Mouse (Mus musculus) kidney, embryonic 15.5 days (tissue): ENCODE results near the gene Leng1. TPM values are rescaled to one million over a fixed set of nuclear protein-coding genes. Genes with fewer than 3 reads are reported as not detected.
A peak's percentile ranks its signal among the peaks of the same experiment; 100 is the strongest.

Experiments used
- ATAC-seq: fragments of 200-750 bp; cut with Nextera tagmentation; replicated peaks from 2 replicates; pipeline ENCODE4 v1.8.0; 2017; ENCODE audit warnings: moderate TSS enrichment; ENCODE audit not compliant: low FRiP score
- H3K27ac ChIP-seq: fragments of 300-500 bp; sonication (generic); 2 replicates; pipeline ENCODE4 v1.5.1; 2015; ENCODE audit warnings: mild to moderate bottlenecking, inconsistent platforms
- H3K27me3 ChIP-seq: fragments of 300-500 bp; sonication (generic); 2 replicates; pipeline ENCODE4 v1.6.1; 2015; ENCODE audit warnings: inconsistent platforms
- H3K36me3 ChIP-seq: fragments of 300-500 bp; sonication (generic); 2 replicates; pipeline ENCODE4 v1.6.1; 2015; ENCODE audit warnings: inconsistent platforms
- H3K4me1 ChIP-seq: fragments of 300-500 bp; sonication (generic); 2 replicates; pipeline ENCODE4 v1.6.1; 2015; ENCODE audit warnings: inconsistent platforms
- H3K4me2 ChIP-seq: fragments of 300-500 bp; sonication (generic); 2 replicates; pipeline ENCODE4 v1.6.1; 2015; ENCODE audit warnings: moderate library complexity, mild to moderate bottlenecking, inconsistent platforms
- H3K4me3 ChIP-seq: fragments of 300-500 bp; sonication (generic); replicated peaks from 2 replicates; pipeline ENCODE4 v1.5.1; 2015; ENCODE audit warnings: mild to moderate bottlenecking, inconsistent platforms
- H3K9ac ChIP-seq: fragments of 300-500 bp; sonication (generic); 2 replicates; pipeline ENCODE4 v1.6.1; 2015; ENCODE audit warnings: mild to moderate bottlenecking, inconsistent platforms
- H3K9me3 ChIP-seq: fragments of 300-500 bp; sonication (generic); replicated peaks from 2 replicates; pipeline ENCODE4 v1.6.1; 2016; ENCODE audit warnings: inconsistent platforms
- WGBS: fragments of 180-500 bp; shearing (Covaris S2); methylation state at CpG from one replicate; pipeline ENCODE4 v1.1.7; 2015; ENCODE audit warnings: mixed read lengths; 5-methylcytosine and 5-hydroxymethylcytosine counted together
- polyA plus RNA-seq: library from polyadenylated mRNA; unstranded; fragments of >200 nt; fragmentation: Nextera tagmentation; extraction: Ambion mirVana; gene quantifications from 2 replicates; pipeline ENCODE4 v1.2.1, GENCODE M21; 2015

The Leng1 gene
- polyA plus RNA-seq, 1 experiment from 2014 or later: 18.7 TPM

DNA sequence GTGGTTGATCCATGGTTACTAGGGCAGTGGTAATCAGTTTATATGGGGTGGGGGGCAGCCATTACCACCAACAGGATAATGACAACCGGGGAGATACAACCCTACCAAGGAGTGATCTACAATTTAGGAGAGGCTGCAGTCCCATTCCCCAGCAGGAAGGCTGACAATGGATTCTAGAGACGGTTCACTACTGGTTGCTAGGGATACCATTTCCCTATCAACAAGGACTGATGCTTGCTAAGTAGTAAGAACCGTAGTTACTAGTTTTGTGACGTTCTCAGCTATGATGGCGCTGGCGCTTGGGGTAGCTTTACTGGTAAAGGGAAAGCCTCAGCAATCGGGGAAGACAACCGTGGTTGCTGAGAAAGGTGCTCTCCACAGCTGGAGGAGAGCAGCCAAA lies 19.1 kb upstream of the Leng1 start:
- no peak for ATAC-seq
- H3K4me1 ChIP-seq: no peaks in the 10 kb centered on the region
- no peak overlapping the region for H3K4me3 ChIP-seq
- no peak overlapping the region for H3K9ac ChIP-seq
- H3K4me2 ChIP-seq: no peak overlapping the region
- 93% methylated on average over 8 of the region's 8 CpGs for WGBS
- H3K36me3 ChIP-seq: peaks cover 72% of the 10 kb centered on the region
- H3K27me3 ChIP-seq: no peaks in the 10 kb centered on the region
- H3K27ac ChIP-seq: no peak overlapping the region
- H3K9me3 ChIP-seq: no peaks in the 10 kb centered on the region

DNA sequence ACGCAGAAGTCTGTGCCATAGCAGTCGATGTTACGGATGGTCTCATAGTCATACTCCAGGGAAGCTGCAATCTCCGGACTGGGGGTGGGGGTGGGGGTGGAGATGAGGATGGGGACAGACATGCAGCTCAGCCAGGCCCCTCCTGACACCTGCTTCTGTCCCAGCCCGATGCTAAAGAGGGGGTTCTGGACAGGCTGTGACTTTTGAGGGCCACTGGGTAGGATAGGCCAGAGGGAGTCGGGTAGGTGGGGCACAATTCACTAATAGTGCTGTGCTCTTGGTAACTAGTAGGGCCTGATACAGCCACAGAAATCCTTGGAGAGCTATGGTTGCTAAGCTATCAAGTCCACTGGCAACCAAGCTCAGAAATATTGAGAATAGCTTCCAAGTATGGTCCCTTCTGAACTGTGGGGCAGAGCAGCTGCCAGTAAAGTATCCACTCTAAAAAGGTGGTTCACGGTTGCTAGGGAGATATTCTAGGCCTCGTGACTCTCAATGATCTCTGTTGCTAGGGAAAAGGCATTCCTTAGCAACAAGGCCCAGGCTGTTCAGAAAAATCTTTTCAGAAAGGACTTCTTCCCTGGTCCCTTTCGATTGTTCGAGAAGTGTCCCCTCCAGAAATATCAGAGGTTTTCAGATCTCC lies 18.4 kb upstream of the Leng1 start:
- no peak overlapping the region for H3K27ac ChIP-seq
- H3K36me3 ChIP-seq: peaks cover 77% of the 10 kb centered on the region
- no peak overlapping the region for H3K4me3 ChIP-seq
- no peaks in the 10 kb centered on the region for H3K9me3 ChIP-seq
- no peaks in the 10 kb centered on the region for H3K4me1 ChIP-seq
- H3K27me3 ChIP-seq: no peaks in the 10 kb centered on the region
- WGBS: 92% methylated on average over 10 of the region's 10 CpGs
- H3K4me2 ChIP-seq: no peak overlapping the region
- H3K9ac ChIP-seq: no peak overlapping the region
- no peak for ATAC-seq

GRCm38 (mm10) chr7:3677342-3677741 lies 11.7 kb upstream of the Leng1 start, which contains the start of gene Tmc4:
TSS of gene Tmc4 (minus strand) at chr7:3677553.
- H3K9ac ChIP-seq: peak within 1 kb of the TSS; percentile 11; the same call in 1 of the 2 replicates
- peak within 1 kb of the TSS; percentile 28 for H3K4me3 ChIP-seq
- H3K27me3 ChIP-seq: no peaks in the 10 kb centered on the region
- 47% methylated on average over 9 of the region's 9 CpGs for WGBS
- peak within 1 kb of the TSS; percentile 41 for H3K4me2 ChIP-seq
- no peaks in the 10 kb centered on the region for H3K9me3 ChIP-seq
- no peaks in the 10 kb centered on the region for H3K4me1 ChIP-seq
- H3K36me3 ChIP-seq: peaks cover 36% of the 10 kb centered on the region
- peak; percentile 57; the same call in 1 of the 2 replicates for ATAC-seq
- no peak within 1 kb of the TSS for H3K27ac ChIP-seq

- Histone ChIP-seq H3K27me3 (no peaks in the 10 kb centered on the region), H3K36me3 (peaks cover 27% of the 10 kb centered on the region), H3K9me3 (no peaks in the 10 kb centered on the region), H3K27ac (no peak overlapping the region), H3K4me2 (peak overlapping the region; percentile 41), H3K4me3 (peak overlapping the region; percentile 28; the same call in 1 of the 2 replicates), H3K9ac (no peak overlapping the region), H3K4me1 (no peaks in the 10 kb centered on the region)
- ATAC-seq: no peak
- 90% methylated on average over 12 of the region's 12 CpGs for WGBS
Observed at GRCm38 (mm10) chr7:3676371-3676770, 10.7 kb upstream of the Leng1 start.

- H3K4me2 ChIP-seq: no peak overlapping the region
- no peak for ATAC-seq
- no peak overlapping the region for H3K9ac ChIP-seq
- WGBS: 82% methylated on average over 3 of the region's 3 CpGs
- no peak overlapping the region for H3K4me3 ChIP-seq
- no peaks in the 10 kb centered on the region for H3K27me3 ChIP-seq
- no peaks in the 10 kb centered on the region for H3K9me3 ChIP-seq
- H3K27ac ChIP-seq: no peak overlapping the region
- peaks cover 19% of the 10 kb centered on the region for H3K36me3 ChIP-seq
- no peaks in the 10 kb centered on the region for H3K4me1 ChIP-seq
Observed at GRCm38 (mm10) chr7:3675228-3675548, 9.5 kb upstream of the Leng1 start.

DNA sequence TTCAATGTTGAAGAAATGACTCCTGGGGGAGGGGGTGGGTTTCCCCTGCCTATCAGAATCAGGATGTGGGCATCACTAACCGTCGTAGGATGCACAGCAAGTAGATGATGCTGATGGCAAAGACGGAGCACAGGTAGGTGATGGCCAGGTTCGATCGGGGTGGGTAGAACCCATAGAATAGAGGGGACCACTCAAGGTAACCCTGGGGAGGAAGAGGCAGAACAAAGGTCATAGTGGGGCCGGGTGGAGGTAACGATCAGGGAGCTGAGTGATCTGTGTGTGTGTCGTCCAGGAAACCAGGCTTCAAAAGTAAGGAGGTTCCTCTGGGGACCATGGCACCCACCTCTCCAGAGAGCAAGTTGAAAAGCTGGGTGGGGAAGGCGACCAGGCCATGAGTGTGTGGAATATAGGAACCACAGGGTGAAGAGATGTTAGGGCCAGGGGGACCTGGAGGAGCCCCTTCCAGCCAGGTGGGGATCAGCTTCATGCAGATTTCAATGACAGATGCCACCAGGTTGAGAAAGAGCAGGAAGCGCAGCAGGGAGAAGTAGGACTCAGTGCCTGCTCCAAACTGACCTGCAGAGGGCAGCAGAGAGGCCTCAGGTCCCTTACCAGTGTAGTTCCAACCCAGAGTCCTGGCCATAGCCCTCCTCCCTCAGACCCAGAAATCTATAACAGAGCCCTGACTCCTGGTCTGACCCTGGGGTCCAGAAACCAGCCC lies 9.0 kb upstream of the Leng1 start:
- Histone ChIP-seq H3K27me3 (no peaks in the 10 kb centered on the region), H3K36me3 (peaks cover 18% of the 10 kb centered on the region), H3K4me1 (no peaks in the 10 kb centered on the region), H3K4me2 (no peak overlapping the region), H3K9ac (no peak overlapping the region), H3K9me3 (no peaks in the 10 kb centered on the region), H3K27ac (no peak overlapping the region), H3K4me3 (no peak overlapping the region)
- peak; percentile 83 for ATAC-seq
- WGBS: 73% methylated on average over 10 of the region's 10 CpGs

DNA sequence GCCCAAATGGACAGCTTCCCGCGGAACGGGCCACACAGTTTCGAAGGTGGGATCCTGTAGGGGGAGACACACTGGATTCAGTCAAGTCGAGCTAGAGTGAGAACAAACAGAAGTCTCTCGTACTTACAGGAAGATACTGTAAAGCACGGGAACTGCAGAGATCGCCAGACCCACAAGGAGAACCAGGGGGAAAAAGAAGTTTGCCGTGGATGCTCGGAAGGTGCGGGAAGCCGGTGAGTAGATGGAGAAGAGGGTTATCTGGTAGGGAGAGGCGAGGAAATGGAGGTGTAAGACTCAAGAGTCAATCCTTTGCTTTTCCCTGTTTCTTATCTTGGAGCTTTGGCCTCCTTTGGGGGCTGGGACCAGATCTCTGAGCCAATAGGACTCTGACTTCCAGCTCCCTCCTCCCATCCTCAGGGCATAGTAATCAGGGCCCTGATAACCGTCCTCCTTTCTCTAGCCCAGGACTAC lies 1.3 kb upstream of the Leng1 start:
- Histone ChIP-seq H3K4me1 (peaks cover 33% of the 10 kb centered on the region), H3K27ac (peak overlapping the region; percentile 67), H3K27me3 (no peaks in the 10 kb centered on the region), H3K9ac (peak overlapping the region; percentile 1; the same call in 1 of the 2 replicates), H3K4me3 (peak overlapping the region; percentile 24), H3K36me3 (peaks cover 22% of the 10 kb centered on the region), H3K4me2 (peak overlapping the region; percentile 45), H3K9me3 (no peaks in the 10 kb centered on the region)
- no peak for ATAC-seq
- 22% methylated on average over 14 of the region's 14 CpGs for WGBS

DNA sequence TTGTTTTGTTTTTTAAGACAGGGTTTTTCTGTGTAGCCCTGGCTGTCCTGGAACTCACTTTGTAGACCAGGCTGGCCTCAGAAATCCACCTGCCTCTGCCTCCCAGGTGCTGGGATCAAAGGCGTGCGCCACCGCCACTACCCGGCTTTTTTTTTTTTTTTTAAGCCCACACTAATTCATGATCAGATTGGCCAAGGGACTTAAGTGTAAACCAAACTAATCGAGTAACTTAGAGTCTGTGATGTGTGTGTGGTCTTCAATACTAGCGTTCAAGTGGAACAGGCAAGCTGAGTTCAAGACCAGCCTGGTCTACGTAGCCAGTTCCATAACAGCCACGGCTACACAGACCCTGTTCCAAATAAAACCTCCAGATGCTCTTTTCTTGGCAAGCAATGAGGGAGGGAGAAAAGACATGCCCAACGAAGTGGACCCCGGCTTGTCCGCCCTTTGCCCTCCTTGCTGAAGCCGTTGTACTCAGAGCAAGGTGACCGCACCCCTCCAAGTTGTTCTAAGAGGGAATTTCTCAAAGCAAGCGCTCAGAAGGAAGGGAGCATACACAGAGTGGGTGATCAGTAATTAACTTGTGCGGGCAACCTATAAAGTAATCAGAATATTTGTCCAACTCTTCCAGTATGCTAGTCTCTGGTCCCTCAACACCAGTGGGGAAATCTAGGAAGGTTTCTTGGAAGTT lies 971 bp downstream of the Leng1 start:
- no peaks in the 10 kb centered on the region for H3K27me3 ChIP-seq
- H3K4me3 ChIP-seq: peak overlapping the region; percentile 82
- peak overlapping the region; percentile 66 for H3K4me2 ChIP-seq
- H3K9me3 ChIP-seq: no peaks in the 10 kb centered on the region
- ATAC-seq: peak; percentile 30
- H3K9ac ChIP-seq: peak overlapping the region; percentile 79
- 29% methylated on average over 15 of the region's 15 CpGs for WGBS
- peaks cover 44% of the 10 kb centered on the region for H3K36me3 ChIP-seq
- peak overlapping the region; percentile 93 for H3K27ac ChIP-seq
- H3K4me1 ChIP-seq: peaks cover 33% of the 10 kb centered on the region

DNA sequence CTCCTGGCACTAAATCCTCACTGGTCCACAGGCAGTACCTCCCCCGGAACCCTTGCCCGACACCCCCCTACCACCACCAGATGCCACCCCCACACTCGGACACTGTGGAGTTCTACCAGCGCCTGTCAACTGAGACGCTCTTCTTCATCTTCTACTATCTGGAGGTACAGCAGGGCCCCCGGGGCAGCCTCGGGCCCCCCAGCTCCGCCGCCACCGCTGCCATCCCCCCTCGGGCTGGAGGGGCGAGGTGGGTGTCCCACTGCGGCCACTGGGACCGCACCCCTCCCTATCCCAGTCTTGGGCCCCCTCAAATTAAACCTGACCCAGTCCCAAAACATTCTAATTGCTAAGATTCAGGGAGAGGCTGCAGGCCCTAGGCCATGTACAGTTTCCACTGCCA lies 7.1 kb downstream of the Leng1 start:
- Histone ChIP-seq H3K4me1 (peaks cover 4% of the 10 kb centered on the region), H3K4me3 (no peak overlapping the region), H3K27ac (no peak overlapping the region), H3K4me2 (no peak overlapping the region), H3K9me3 (no peaks in the 10 kb centered on the region), H3K36me3 (peaks cover 99% of the 10 kb centered on the region), H3K9ac (no peak overlapping the region), H3K27me3 (no peaks in the 10 kb centered on the region)
- ATAC-seq: no peak
- 93% methylated on average over 14 of the region's 14 CpGs for WGBS

DNA sequence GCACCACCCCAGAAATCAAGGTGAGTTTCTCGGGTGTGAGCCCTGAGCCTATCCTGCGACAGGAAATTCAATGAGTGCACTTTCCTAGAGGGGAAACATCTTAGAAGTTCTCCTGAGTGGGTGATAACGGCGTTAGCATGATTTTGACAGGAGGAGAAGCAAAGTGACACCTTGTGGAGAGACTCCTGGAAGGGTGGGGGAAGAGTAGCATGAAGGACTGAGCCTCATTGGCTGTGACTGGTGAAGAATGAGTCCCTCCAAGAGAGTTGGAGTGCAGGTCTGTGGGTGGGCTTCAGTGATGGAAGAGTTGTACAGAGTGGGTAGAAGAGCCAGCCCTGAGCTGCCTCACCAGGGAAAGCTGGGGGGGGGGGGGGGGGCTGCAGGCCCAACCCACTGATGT lies 8.7 kb downstream of the Leng1 start:
- no peaks in the 10 kb centered on the region for H3K27me3 ChIP-seq
- H3K9me3 ChIP-seq: no peaks in the 10 kb centered on the region

GRCm38 (mm10) chr7:3646641-3647040 lies 19.0 kb downstream of the Leng1 start:
- Histone ChIP-seq H3K9ac (peak overlapping the region; percentile 100), H3K4me1 (peaks cover 38% of the 10 kb centered on the region), H3K4me2 (peak overlapping the region; percentile 76), H3K27ac (no peak overlapping the region), H3K27me3 (no peaks in the 10 kb centered on the region), H3K36me3 (peaks cover 49% of the 10 kb centered on the region), H3K4me3 (peak overlapping the region; percentile 99), H3K9me3 (no peaks in the 10 kb centered on the region)
- WGBS: 57% methylated on average over 4 of the region's 4 CpGs
- ATAC-seq: no peak

More for the DNA sequence above, 8.7 kb downstream of the Leng1 start:
- Histone ChIP-seq H3K4me3 (no peak overlapping the region), H3K4me1 (no peaks in the 10 kb centered on the region), H3K4me2 (no peak overlapping the region), H3K27ac (no peak overlapping the region), H3K9ac (no peak overlapping the region), H3K36me3 (peaks cover 100% of the 10 kb centered on the region)
- WGBS: 87% methylated on average over 4 of the region's 4 CpGs
- no peak for ATAC-seq

DNA sequence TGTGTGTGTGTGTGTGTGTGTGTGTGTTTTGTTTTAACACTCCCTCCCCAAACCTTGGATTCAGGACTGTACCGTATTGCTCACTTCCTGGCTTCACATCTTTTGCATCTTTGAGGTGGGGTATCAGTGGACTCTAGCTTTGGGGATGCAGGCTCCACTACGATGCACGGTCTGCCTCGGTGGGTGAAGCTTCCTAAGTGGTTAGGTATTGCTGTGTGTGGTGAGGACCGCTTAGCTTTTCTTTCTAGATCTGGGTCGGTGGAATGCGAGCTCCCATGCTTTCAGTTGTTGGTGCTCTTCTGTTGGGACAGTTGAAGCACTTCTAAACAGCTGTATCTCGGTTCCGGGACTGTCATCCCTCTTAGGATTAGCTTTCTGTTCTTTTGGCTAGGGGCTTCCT lies 19.5 kb downstream of the Leng1 start:
- peak overlapping the region; percentile 99; the same call in 1 of the 2 replicates for H3K27ac ChIP-seq
- peak overlapping the region; percentile 99 for H3K4me3 ChIP-seq
- H3K4me1 ChIP-seq: peaks cover 38% of the 10 kb centered on the region
- H3K36me3 ChIP-seq: peaks cover 49% of the 10 kb centered on the region
- peak overlapping the region; percentile 76 for H3K4me2 ChIP-seq
- H3K9ac ChIP-seq: peak overlapping the region; percentile 100
- ATAC-seq: no peak
- no peaks in the 10 kb centered on the region for H3K9me3 ChIP-seq
- H3K27me3 ChIP-seq: no peaks in the 10 kb centered on the region
- WGBS: 15% methylated on average over 9 of the region's 9 CpGs
